Mouse (Mus musculus) lung, adult 2 months (tissue): ENCODE data around the gene Katnbl1.

Experiments
- CTCF ChIP-seq: fragments of 200-500 bp; IDR thresholded peaks from 2 replicates; pipeline ENCODE4 v1.5.1; 2011; ENCODE audit warnings: mild to moderate bottlenecking, low read length, control low read depth; ENCODE audit not compliant: insufficient read depth
- POLR2A ChIP-seq: fragments of 200-500 bp; IDR thresholded peaks from 2 replicates; pipeline ENCODE4 v1.6.1; 2011; ENCODE audit warnings: low read depth, mild to moderate bottlenecking, control low read depth, low read length, borderline replicate concordance; ENCODE audit errors: extremely low read depth

GRCm38 (mm10) chr2:112360012-112360780 lies 18.8 kb upstream of the Katnbl1 start:
- TF ChIP-seq CTCF (no peak), POLR2A (no peak)
